Mouse (Mus musculus) hindbrain, embryonic 16.5 days (tissue): ENCODE data around the gene Tcf7l1. TPM values are rescaled to one million over a fixed set of nuclear protein-coding genes. Genes with fewer than 3 reads are reported as not detected.

ENCODE experiments used
- ATAC-seq: fragments of 200-750 bp; cut with Nextera tagmentation; 2 replicates; pipeline ENCODE4 v1.8.0; 2017; ENCODE audit warnings: moderate TSS enrichment, moderate library complexity
- H3K27ac ChIP-seq: fragments of 300-500 bp; sonication (generic); 2 replicates; pipeline ENCODE4 v1.5.1; 2014; ENCODE audit warnings: low read depth, mild to moderate bottlenecking, control low read depth, low read length, moderate library complexity
- H3K27me3 ChIP-seq: fragments of 300-500 bp; sonication (generic); replicated peaks from 2 replicates; pipeline ENCODE4 v1.6.1; 2014; ENCODE audit warnings: low read length; ENCODE audit not compliant: control insufficient read depth, insufficient read depth
- H3K36me3 ChIP-seq: fragments of 300-500 bp; sonication (generic); 2 replicates; pipeline ENCODE4 v1.6.1; 2014; ENCODE audit warnings: mild to moderate bottlenecking, low read length, moderate library complexity, mixed read lengths; ENCODE audit not compliant: control insufficient read depth, insufficient read depth
- H3K4me1 ChIP-seq: fragments of 300-500 bp; sonication (generic); 2 replicates; pipeline ENCODE4 v1.6.1; 2014; ENCODE audit warnings: low read depth, low read length; ENCODE audit not compliant: control insufficient read depth, insufficient read depth
- H3K4me2 ChIP-seq: fragments of 300-500 bp; sonication (generic); 2 replicates; pipeline ENCODE4 v1.6.1; 2014; ENCODE audit warnings: mild to moderate bottlenecking, low read length, control low read depth, moderate library complexity
- H3K4me3 ChIP-seq: fragments of 300-500 bp; sonication (generic); 2 replicates; pipeline ENCODE4 v1.5.1; 2014; ENCODE audit warnings: mild to moderate bottlenecking, low read length, control low read depth, moderate library complexity
- H3K9ac ChIP-seq: fragments of 300-500 bp; sonication (generic); 2 replicates; pipeline ENCODE4 v1.6.1; 2014; ENCODE audit warnings: low read depth, mild to moderate bottlenecking, control low read depth, low read length, moderate library complexity
- H3K9me3 ChIP-seq: fragments of 300-500 bp; sonication (generic); 2 replicates; pipeline ENCODE4 v1.6.1; 2014; ENCODE audit warnings: mild to moderate bottlenecking, low read length, moderate library complexity; ENCODE audit not compliant: control insufficient read depth
- WGBS: fragments of 180-500 bp; shearing (Covaris S2); extraction: QIAGEN DNeasy Blood & Tissue Kit; methylation state at CpG from one replicate; pipeline ENCODE4 v1.1.7; 2014; 5-methylcytosine and 5-hydroxymethylcytosine counted together
- polyA plus RNA-seq: library from polyadenylated mRNA; unstranded; fragments of >200 nt; fragmentation: Nextera tagmentation; extraction: Ambion mirVana; gene quantifications from 2 replicates; pipeline ENCODE4 v1.2.1, GENCODE M21; 2015

Gene Tcf7l1
- polyA plus RNA-seq, 1 experiment from 2014 or later, result 6.3 TPM

GRCm38 (mm10) chr6:72636940-72637339, 152.1 kb downstream of the Tcf7l1 start:
- 82% methylated on average over 3 of the region's 3 CpGs for WGBS
- Histone ChIP-seq H3K4me2 (no peak overlapping the region), H3K27me3 (no peaks in the 10 kb centered on the region), H3K4me3 (no peak overlapping the region), H3K9ac (no peak overlapping the region), H3K27ac (no peak overlapping the region), H3K36me3 (no peaks in the 10 kb centered on the region), H3K9me3 (no peaks in the 10 kb centered on the region), H3K4me1 (no peaks in the 10 kb centered on the region)
- ATAC-seq, result no peak

- WGBS, result 46% methylated on average over 12 of the region's 12 CpGs
- 0 out of 2 replicates have a peak, but pooled peaks have one; percentile 59 for ATAC-seq
- Histone ChIP-seq H3K27me3 (no peaks in the 10 kb centered on the region), H3K4me1 (no peaks in the 10 kb centered on the region), H3K9me3 (no peaks in the 10 kb centered on the region), H3K9ac (no peak overlapping the region), H3K27ac (no peak overlapping the region), H3K36me3 (no peaks in the 10 kb centered on the region), H3K4me2 (no peak overlapping the region), H3K4me3 (no peak overlapping the region)
These were observed 153.2 kb downstream of the Tcf7l1 start for GRCm38 (mm10) chr6:72635760-72636431.

GRCm38 (mm10) chr6:72634311-72634710, 154.7 kb downstream of the Tcf7l1 start:
- Histone ChIP-seq H3K36me3 (no peaks in the 10 kb centered on the region), H3K27me3 (no peaks in the 10 kb centered on the region), H3K9ac (no peak overlapping the region), H3K27ac (no peak overlapping the region), H3K9me3 (no peaks in the 10 kb centered on the region), H3K4me3 (no peak overlapping the region), H3K4me1 (no peaks in the 10 kb centered on the region), H3K4me2 (no peak overlapping the region)
- 78% methylated on average over 10 of the region's 10 CpGs for WGBS
- no peak for ATAC-seq

- Histone ChIP-seq H3K27me3 (no peaks in the 10 kb centered on the region), H3K4me1 (no peaks in the 10 kb centered on the region), H3K4me2 (no peak overlapping the region), H3K4me3 (no peak overlapping the region), H3K9ac (no peak overlapping the region), H3K27ac (no peak overlapping the region), H3K36me3 (no peaks in the 10 kb centered on the region), H3K9me3 (no peaks in the 10 kb centered on the region)
- 79% methylated on average over 6 of the region's 6 CpGs for WGBS
- peak; percentile 51; the same call in 1 of the 2 replicates for ATAC-seq
These were observed 157.4 kb downstream of the Tcf7l1 start for GRCm38 (mm10) chr6:72631700-72632099.

- Histone ChIP-seq H3K9ac (no peak overlapping the region), H3K4me2 (no peak overlapping the region), H3K36me3 (no peaks in the 10 kb centered on the region), H3K4me1 (no peaks in the 10 kb centered on the region), H3K4me3 (no peak overlapping the region), H3K27ac (no peak overlapping the region), H3K27me3 (no peaks in the 10 kb centered on the region), H3K9me3 (no peaks in the 10 kb centered on the region)
- 91% methylated on average over 14 of the region's 14 CpGs for WGBS
- ATAC-seq, result no peak
These were observed 158.1 kb downstream of the Tcf7l1 start for GRCm38 (mm10) chr6:72630961-72631360.

GRCm38 (mm10) chr6:72630370-72630769, 158.7 kb downstream of the Tcf7l1 start:
- Histone ChIP-seq H3K9ac (no peak overlapping the region), H3K4me3 (no peak overlapping the region), H3K9me3 (no peaks in the 10 kb centered on the region), H3K4me2 (no peak overlapping the region), H3K36me3 (no peaks in the 10 kb centered on the region), H3K4me1 (no peaks in the 10 kb centered on the region), H3K27me3 (no peaks in the 10 kb centered on the region), H3K27ac (no peak overlapping the region)
- WGBS, result 97% methylated on average over 2 of the region's 2 CpGs
- no peak for ATAC-seq

- ATAC-seq, result peak; percentile 22; the same call in 1 of the 2 replicates
- no peaks in the 10 kb centered on the region for H3K4me1 ChIP-seq
- WGBS, result 78% methylated on average over 16 of the region's 16 CpGs
- no peaks in the 10 kb centered on the region for H3K36me3 ChIP-seq
- no peaks in the 10 kb centered on the region for H3K9me3 ChIP-seq
- no peak overlapping the region for H3K27ac ChIP-seq
- H3K27me3 ChIP-seq, result no peaks in the 10 kb centered on the region
- no peak overlapping the region for H3K4me2 ChIP-seq
- H3K4me3 ChIP-seq, result no peak overlapping the region
- H3K9ac ChIP-seq, result no peak overlapping the region
These were observed 161.8 kb downstream of the Tcf7l1 start for GRCm38 (mm10) chr6:72627276-72627675.

GRCm38 (mm10) chr6:72626391-72626790, 162.7 kb downstream of the Tcf7l1 start:
- Histone ChIP-seq H3K4me1 (no peaks in the 10 kb centered on the region), H3K4me2 (no peak overlapping the region), H3K36me3 (no peaks in the 10 kb centered on the region), H3K9ac (no peak overlapping the region), H3K27me3 (no peaks in the 10 kb centered on the region), H3K4me3 (no peak overlapping the region), H3K27ac (no peak overlapping the region), H3K9me3 (no peaks in the 10 kb centered on the region)
- ATAC-seq, result no peak
- 87% methylated on average over 7 of the region's 7 CpGs for WGBS

GRCm38 (mm10) chr6:72623661-72624402, 165.2 kb downstream of the Tcf7l1 start:
- Histone ChIP-seq H3K27ac (no peak overlapping the region), H3K4me1 (no peaks in the 10 kb centered on the region), H3K4me2 (no peak overlapping the region), H3K9ac (no peak overlapping the region), H3K27me3 (no peaks in the 10 kb centered on the region), H3K9me3 (no peaks in the 10 kb centered on the region), H3K36me3 (no peaks in the 10 kb centered on the region), H3K4me3 (no peak overlapping the region)
- ATAC-seq, result no peak
- WGBS, result 95% methylated on average over 8 of the region's 8 CpGs
